Mouse (Mus musculus): Measurements from ENCODE around the gene Rps10.

The Rps10 gene

GRCm38 (mm10) chr17:27636132-27637020 is at the start of gene Rps10:
Gene Rps10, minus strand, starts transcription at chr17:27636669.
- peak; percentile 68 for DNase-seq

DNA sequence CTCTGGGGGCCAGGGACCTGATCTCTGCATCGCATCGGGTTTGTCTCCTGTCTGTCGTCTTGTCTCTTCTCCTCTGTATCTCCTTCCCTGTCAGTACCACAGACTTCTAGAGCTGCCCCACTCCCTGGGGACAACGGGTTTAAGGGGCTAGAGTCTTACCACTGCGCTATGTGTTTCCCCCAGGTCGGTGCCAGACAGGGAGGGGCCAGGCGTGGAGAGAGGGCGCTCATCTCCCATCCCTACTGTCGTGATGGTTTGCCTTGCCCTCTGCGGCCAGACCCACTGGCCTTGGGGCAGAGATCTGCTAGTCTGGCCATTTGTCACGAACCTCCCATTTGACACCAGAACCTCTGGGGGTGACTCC is 49.1 kb upstream of the Rps10 start:
- DNase-seq, result no peak

GRCm38 (mm10) chr17:27684886-27685549 is 48.5 kb upstream of the Rps10 start:
- DNase-seq, result peak; percentile 82

GRCm38 (mm10) chr17:27678924-27679813 is 42.7 kb upstream of the Rps10 start:
- peak; percentile 57 for DNase-seq

GRCm38 (mm10) chr17:27677756-27678155 is 41.3 kb upstream of the Rps10 start:
- no peak for DNase-seq

GRCm38 (mm10) chr17:27676270-27676669 is 39.8 kb upstream of the Rps10 start:
- no peak for DNase-seq

DNA sequence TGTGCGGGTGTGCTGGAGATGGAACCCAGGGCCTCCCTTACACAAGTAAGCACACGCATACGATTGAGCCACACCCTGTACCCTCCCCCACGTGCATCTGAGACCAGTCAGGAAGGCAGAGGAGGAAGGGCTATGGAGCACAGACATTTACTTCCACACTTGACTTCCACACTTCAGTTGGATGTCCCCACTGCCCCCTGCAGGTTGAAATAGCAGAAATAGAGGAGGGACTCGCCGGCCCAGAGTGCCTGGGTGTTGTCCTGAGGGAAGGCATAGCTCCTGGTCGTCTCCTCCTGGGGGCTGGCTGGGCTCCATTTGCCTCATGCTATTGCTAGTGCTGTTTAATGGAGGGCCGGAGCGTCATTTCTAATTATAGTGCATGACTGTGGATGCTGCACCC is 39.0 kb upstream of the Rps10 start:
- DNase-seq, result peak; percentile 60

DNA sequence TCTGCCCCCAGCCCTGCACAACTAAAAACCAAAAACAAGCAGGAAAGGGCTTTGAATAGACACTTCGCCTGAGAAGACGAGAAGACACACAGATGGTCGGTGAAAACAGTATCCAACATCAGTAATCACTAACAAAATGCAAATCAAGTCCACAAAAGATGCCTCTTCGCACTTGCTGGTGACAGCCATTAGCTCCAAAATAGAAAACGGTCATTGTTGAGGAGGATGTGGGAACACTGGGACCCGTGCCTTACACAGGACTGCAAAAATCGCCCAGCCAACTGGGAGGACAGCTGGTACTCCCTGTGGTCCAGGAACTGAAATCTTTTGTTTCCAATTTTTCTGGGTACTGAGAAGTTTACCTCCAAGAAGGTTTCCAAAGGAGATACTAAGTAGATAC is 37.5 kb upstream of the Rps10 start:
- no peak for DNase-seq

DNA sequence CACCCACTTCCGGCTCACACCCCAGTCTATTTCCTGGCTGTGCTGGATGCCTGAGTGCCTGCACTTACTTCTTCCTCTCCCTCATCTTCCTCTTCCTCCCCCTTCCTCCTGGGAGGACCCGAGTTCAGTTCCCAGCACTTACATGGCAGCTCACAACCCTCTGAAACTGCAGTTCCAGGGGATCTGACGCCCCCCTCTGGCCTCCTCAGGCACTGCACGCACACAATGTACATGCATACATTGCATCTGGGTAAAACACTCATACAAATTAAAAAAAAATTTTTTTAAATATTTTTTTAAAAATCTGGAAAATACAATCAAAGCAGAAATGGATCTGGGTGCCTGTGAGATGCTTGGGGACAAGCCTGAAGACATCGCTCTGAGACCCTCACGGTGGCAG is 35.3 kb upstream of the Rps10 start:
- no peak for DNase-seq

DNA sequence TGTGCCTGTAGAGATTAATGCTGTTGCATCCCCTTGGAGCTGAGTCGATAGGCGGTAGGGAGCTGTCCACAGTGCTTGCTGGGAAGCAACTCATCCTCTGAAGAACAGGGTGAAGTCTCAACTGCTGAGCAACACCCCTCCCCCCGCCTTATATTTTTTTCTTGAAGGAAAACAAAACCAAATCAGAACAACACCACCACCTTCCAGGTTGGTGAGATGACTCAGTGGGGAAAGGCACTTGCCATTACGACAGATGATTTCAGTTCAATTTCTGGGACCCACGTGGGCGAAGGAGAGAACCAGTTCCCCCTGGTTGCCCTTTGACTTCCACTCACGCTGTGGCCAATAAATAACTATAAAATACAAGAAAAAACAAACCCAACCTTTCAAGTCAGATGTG is 22.3 kb upstream of the Rps10 start:
- no peak for DNase-seq

DNA sequence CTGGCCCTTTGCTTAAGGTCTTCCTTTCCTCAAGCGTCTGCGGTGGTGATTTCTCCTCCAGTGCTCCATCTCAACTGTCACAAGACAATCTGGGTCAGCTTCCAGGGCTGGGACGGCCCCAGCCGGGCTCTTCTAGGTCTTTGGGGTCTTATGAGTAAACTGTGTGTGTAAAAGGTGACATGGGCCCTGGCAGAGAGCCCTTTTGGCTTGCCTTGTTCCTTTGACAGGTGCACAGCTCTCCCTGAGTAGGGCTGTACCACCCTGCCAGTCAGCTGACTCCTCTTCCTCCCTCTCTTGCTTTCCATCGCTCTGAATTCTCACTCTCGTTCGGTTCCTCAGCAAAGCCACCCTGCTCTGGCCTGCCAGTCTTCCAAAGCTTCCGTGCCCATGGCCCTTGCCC is 20.7 kb upstream of the Rps10 start:
- DNase-seq, result peak; percentile 89

DNA sequence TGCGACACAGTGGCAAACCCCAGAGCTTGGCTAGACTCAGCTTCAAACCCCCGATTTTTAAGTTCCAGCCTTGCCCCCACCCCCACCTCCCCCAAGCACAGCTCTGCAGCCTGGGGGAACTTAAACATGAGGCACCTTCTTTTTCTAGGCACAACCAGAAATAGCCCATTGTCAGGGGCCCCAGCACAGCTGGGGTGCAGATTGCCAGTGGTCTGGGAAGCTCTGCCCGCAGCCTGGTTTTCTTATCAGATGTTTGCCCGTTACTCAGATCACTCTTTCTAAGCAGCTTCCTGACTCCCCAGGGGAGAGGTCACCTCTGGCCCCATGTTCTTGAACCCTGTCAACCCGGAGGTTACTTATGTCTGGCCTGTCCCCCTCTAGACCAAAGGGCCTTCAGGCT is 19.9 kb upstream of the Rps10 start:
- peak; percentile 62 for DNase-seq

GRCm38 (mm10) chr17:27656011-27656399 is 19.5 kb upstream of the Rps10 start:
- DNase-seq, result peak; percentile 84

- peak; percentile 93 for DNase-seq
Observed at GRCm38 (mm10) chr17:27655089-27656010, 18.9 kb upstream of the Rps10 start, which contains the start of gene Pacsin1. Gene Pacsin1, plus strand, starts transcription at chr17:27655509.

- DNase-seq, result no peak
Observed at GRCm38 (mm10) chr17:27653253-27653959, 16.9 kb upstream of the Rps10 start.

DNA sequence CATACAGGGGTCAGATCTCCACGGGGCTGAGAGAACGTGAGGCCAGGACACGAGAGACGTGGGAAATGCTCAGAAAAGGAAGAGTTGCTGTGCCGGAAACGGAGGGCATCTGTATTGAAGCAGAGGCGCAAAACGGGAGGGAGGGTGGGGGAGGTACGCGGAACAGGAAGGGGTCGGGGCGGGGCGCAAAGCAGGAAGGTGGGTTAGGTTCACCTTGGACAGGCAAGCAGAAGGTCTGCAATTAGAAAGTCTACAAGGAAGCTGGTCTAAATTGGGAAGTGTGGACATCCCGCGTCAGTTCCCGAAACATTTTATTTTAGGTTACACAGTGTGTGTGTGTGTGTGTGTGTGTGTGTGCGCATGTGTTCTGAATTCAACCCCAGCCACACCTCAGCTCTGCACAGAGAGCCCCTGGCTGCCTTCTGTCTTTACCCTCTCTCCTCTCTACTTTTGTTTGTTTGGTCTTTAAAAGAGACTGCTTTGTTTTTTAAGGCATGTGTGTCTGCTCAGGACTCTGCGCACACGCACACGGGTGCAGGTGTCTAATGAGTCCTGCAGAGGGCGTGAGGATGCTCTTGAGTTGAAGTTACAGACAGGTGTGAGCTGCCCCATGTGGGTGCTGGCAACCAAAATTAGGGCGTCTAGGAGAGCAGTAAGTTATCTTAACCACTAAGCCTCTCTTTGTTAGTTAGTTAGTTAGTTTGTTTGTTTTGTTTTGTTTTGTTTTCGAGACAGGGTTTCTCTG is 15.7 kb upstream of the Rps10 start:
- no peak for DNase-seq

- no peak for DNase-seq
Observed at GRCm38 (mm10) chr17:27650586-27650985, 14.1 kb upstream of the Rps10 start.

- DNase-seq, result peak; percentile 85
Observed at GRCm38 (mm10) chr17:27650160-27650559, 13.7 kb upstream of the Rps10 start.

- DNase-seq, result peak; percentile 74
Observed at GRCm38 (mm10) chr17:27645807-27646206, 9.3 kb upstream of the Rps10 start.

DNA sequence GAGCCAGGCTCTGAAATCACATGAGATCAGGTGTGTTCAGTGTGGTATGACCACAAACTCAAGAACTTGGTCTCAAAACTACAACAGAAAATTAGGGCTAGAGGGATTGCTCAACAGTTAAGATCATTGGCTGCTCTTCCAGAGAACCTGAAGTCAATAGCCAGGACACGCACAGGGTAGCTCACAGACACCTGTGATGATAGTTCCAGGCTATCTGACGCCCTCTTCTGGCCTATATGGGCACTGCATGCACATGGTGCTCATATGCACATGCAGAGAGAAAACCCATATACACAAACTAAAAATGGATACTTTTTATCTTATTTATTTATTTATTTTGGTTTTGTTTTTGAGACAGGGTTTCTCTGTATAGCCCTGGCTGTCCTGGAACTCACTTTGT is 8.1 kb upstream of the Rps10 start:
- DNase-seq, result peak; percentile 63

- DNase-seq, result peak; percentile 68
Observed at GRCm38 (mm10) chr17:27643756-27644155, 7.3 kb upstream of the Rps10 start.
